Mouse (Mus musculus): ENCODE measurements around the gene Pi4k2a. TPM values are rescaled to one million over a fixed set of nuclear protein-coding genes. Genes with fewer than 3 reads are reported as not detected.

Pi4k2a gene
- 14.5 and 16.9 TPM in 2 replicates for polyA plus RNA-seq (2015; fragmentation: Nextera tagmentation; extraction: Ambion mirVana)

DNA sequence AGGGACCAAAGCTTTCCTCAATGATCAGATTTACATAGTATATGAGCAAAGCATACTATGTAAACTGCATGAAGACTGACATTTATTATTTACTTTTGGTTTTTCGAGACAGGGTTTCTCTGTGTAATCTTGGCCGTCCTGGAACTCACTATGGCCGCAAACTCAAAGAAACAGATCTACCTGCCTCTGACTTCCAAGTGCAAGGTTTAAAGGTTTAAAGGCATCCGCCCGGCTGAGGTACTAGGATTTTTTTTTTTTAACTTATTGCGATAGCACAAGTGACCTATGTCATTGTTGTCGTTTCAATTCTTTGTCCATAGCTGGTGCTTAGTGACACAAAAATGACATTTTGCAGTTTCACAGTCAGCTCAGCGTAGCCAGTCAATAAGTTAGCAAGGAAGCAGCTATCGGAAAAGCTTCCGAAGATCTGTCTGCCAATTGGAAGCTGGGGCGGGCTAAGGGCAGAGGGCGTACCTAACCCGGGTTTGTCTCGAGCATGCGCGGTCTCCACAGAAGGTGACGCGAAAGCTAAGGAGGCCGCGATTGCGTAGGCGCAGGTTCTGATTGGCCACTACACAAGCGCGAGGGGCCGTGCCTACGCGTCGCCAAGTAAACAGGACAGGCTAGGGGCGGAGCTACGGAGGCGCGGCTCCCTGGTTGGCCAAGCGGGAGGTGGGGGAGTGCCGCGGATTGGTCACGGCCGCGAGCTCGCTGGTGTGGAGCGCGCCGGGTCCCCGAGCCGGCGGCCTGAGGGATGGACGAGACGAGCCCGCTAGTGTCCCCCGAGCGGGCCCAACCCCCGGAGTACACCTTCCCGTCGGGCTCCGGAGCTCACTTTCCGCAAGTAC lies at the start of gene Pi4k2a:
Pi4k2a (plus strand) TSS at position 723 of the 848 bp plus-strand sequence.
- no peaks in the 10 kb centered on the region for H3K27me3 ChIP-seq (replicated peaks)
- H3K36me3 ChIP-seq = peaks cover 18% of the 10 kb centered on the region
- peak; percentile 98 for ATAC-seq (ENCODE audit: extremely low read depth, insufficient number of reproducible peaks, low FRiP score, low TSS enrichment)
- peak within 1 kb of the TSS; percentile 91 for H3K9ac ChIP-seq
- no peaks in the 10 kb centered on the region for H3K9me3 ChIP-seq
- peak within 1 kb of the TSS; percentile 96 for H3K4me3 ChIP-seq
- H3K27ac ChIP-seq (replicated peaks) = peak within 1 kb of the TSS; percentile 91
- WGBS = under 1% methylated on average over 55 of the region's 55 CpGs
- peaks cover 30% of the 10 kb centered on the region for H3K4me1 ChIP-seq
- H3K4me2 ChIP-seq = peak within 1 kb of the TSS; percentile 79

DNA sequence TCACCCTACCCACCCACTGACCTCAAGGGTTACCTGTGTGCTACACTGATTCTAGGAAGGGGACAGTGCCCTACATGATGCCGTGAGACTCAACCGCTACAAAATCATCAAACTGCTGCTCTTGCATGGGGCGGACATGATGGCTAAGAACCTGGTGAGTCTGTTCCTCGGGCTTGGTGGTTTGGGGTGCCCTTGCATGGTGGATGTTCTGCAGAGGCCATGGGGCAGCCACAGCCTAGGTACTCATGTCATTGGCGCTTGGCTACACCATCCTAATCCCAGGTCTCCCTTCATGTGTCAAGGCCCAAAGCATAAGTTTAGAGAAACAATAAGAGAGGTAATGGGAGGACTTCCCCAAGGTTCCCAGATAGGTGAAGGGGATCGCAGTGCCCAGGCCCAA lies 46.3 kb upstream of the Pi4k2a start:
- Histone ChIP-seq H3K27me3 (replicated peaks) (peaks cover 20% of the 10 kb centered on the region), H3K36me3 (no peaks in the 10 kb centered on the region), H3K9ac (no peak overlapping the region), H3K4me2 (no peak overlapping the region), H3K4me3 (no peak overlapping the region), H3K27ac (replicated peaks) (no peak overlapping the region), H3K4me1 (peaks cover 9% of the 10 kb centered on the region), H3K9me3 (no peaks in the 10 kb centered on the region)
- no peak for ATAC-seq (ENCODE audit: extremely low read depth, insufficient number of reproducible peaks, low FRiP score, low TSS enrichment)
- 93% methylated on average over 6 of the region's 6 CpGs for WGBS

- Histone ChIP-seq H3K4me2 (peak within 1 kb of the TSS; percentile 65), H3K4me1 (peaks cover 9% of the 10 kb centered on the region), H3K4me3 (peak within 1 kb of the TSS; percentile 48), H3K9ac (peak within 1 kb of the TSS; percentile 66), H3K27ac (replicated peaks) (no peak within 1 kb of the TSS), H3K9me3 (no peaks in the 10 kb centered on the region), H3K27me3 (replicated peaks) (peaks cover 5% of the 10 kb centered on the region), H3K36me3 (no peaks in the 10 kb centered on the region)
- 23% methylated on average over 23 of the region's 23 CpGs for WGBS
- peak; percentile 70; the same call in 1 of the 2 replicates for ATAC-seq (ENCODE audit: extremely low read depth, insufficient number of reproducible peaks, low FRiP score, low TSS enrichment)
These were observed 44.8 kb upstream of the Pi4k2a start, which contains the start of gene Hoga1 for GRCm38 (mm10) chr19:42045269-42046102. Gene Hoga1 (plus strand): TSS chr19:42045610.

DNA sequence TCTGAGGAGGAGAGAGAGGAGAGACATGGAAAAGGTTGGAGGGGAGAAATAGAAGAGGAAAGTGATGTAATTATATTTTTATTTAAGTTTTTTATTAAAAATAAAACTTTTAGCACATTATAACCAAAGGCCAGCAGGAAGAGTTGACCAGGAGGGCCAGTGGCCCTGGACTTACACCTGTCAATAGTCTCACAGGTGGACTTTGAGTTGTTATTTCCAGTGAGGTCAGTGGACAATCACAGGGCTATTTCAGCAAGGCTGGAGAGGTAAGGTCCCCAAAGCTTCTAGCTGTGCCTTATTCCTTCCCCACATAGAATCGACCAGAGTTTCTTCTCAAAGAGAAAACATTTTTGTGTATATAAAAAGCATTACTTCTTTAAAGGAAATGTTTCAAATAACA lies 40.0 kb upstream of the Pi4k2a start:
- WGBS = 69% methylated on average over 1 of the region's 1 CpGs
- H3K9ac ChIP-seq = no peak overlapping the region
- H3K4me3 ChIP-seq = no peak overlapping the region
- H3K9me3 ChIP-seq = no peaks in the 10 kb centered on the region
- H3K27me3 ChIP-seq (replicated peaks) = no peaks in the 10 kb centered on the region
- H3K36me3 ChIP-seq = no peaks in the 10 kb centered on the region
- no peak for ATAC-seq (ENCODE audit: extremely low read depth, insufficient number of reproducible peaks, low FRiP score, low TSS enrichment)
- peaks cover 7% of the 10 kb centered on the region for H3K4me1 ChIP-seq
- no peak overlapping the region for H3K4me2 ChIP-seq
- H3K27ac ChIP-seq (replicated peaks) = no peak overlapping the region

DNA sequence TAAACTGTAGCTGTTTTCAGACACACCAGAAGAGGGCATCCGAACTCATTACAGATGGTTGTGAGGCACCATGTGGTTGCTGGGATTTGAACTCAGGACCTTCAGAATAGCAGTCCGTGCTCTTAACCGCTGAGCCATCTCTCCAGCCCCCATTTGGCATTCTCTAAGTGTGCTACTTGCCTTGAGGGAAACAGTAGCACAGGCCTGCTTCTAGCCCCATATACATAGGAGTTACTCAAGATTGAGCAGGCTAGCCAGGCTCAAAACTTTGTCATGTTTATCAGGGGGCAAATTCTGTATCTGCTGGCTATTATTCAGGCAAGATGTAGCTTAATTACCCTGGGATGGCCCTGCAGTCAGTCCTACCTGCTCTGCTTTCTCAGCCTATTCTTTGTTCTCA lies 38.9 kb upstream of the Pi4k2a start:
- Histone ChIP-seq H3K27ac (replicated peaks) (no peak overlapping the region), H3K36me3 (no peaks in the 10 kb centered on the region), H3K4me1 (no peaks in the 10 kb centered on the region), H3K4me2 (no peak overlapping the region), H3K27me3 (replicated peaks) (no peaks in the 10 kb centered on the region), H3K9me3 (no peaks in the 10 kb centered on the region), H3K9ac (no peak overlapping the region), H3K4me3 (no peak overlapping the region)
- 78% methylated on average over 3 of the region's 3 CpGs for WGBS
- ATAC-seq (ENCODE audit: extremely low read depth, insufficient number of reproducible peaks, low FRiP score, low TSS enrichment) = no peak

DNA sequence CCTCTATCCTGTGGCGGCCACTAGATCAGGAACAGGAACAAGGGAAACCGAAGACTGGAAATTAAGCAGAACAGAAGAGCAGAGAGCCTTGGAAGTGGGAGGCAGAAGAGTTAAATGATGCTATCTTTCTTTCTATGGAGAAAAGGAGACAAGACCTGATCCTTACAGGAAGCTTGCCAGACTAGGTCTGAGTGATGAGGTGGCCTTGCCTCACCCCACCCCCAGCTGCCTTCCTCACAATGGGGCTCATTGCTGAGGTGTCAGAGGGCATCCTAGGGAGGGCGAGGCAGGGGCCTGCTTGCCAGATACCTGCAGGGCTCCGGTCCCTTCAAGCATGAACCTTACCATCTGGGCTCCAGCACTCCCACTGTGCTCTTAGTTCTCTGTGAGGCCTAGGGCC lies 38.3 kb upstream of the Pi4k2a start, which contains the start of gene 4933411K16Rik:
4933411K16Rik (plus strand) TSS at position 301 of the 400 bp plus-strand sequence.
- H3K9me3 ChIP-seq = no peaks in the 10 kb centered on the region
- H3K4me2 ChIP-seq = no peak within 1 kb of the TSS
- no peaks in the 10 kb centered on the region for H3K36me3 ChIP-seq
- 66% methylated on average over 4 of the region's 4 CpGs for WGBS
- ATAC-seq (ENCODE audit: extremely low read depth, insufficient number of reproducible peaks, low FRiP score, low TSS enrichment) = no peak
- H3K4me3 ChIP-seq = no peak within 1 kb of the TSS
- H3K9ac ChIP-seq = no peak within 1 kb of the TSS
- no peak within 1 kb of the TSS for H3K27ac ChIP-seq (replicated peaks)
- no peaks in the 10 kb centered on the region for H3K4me1 ChIP-seq
- H3K27me3 ChIP-seq (replicated peaks) = no peaks in the 10 kb centered on the region

DNA sequence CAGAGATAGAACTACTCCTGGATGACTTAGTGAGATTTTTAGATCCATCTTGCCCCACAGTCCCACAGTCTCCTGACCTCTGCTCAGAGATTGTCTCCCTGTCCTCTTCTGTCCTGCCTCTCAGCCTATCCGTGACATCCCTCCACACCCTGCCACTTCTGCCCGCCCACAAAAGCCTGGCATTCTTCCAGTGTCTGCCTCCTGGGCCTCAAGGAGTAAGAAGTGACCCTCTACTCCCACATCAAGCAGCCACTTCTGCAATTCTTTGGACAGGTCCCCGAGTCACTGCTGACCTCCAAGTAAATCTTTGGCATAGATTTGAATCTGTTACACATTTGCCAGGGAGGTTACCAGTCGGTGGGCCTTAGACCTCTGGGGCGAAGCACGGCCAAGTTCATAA lies 36.0 kb upstream of the Pi4k2a start:
- Histone ChIP-seq H3K9me3 (no peaks in the 10 kb centered on the region), H3K4me3 (no peak overlapping the region), H3K9ac (no peak overlapping the region), H3K36me3 (no peaks in the 10 kb centered on the region), H3K4me1 (no peaks in the 10 kb centered on the region), H3K27me3 (replicated peaks) (no peaks in the 10 kb centered on the region), H3K27ac (replicated peaks) (no peak overlapping the region), H3K4me2 (no peak overlapping the region)
- ATAC-seq (ENCODE audit: extremely low read depth, insufficient number of reproducible peaks, low FRiP score, low TSS enrichment) = no peak
- 58% methylated on average over 6 of the region's 6 CpGs for WGBS

DNA sequence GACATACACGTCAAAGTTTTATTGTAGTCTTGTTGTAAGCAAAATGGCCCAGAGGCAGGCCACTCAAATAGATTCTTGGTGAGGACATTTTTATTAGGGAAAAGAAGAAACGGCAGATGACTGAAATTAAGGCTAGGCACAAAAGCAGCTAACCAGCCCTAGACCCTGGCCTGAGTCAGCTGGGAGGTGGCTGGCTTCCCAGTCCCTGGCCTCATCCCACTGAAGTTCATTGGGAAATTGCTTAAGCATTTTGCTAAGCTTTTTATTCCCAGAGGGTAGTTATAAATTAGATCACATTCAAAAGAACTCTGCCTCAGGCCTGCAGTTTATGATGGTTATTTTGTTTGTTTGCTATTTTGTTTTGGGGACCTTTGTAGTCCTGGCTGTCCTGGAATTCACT lies 34.4 kb upstream of the Pi4k2a start:
- Histone ChIP-seq H3K4me2 (no peak overlapping the region), H3K27me3 (replicated peaks) (no peaks in the 10 kb centered on the region), H3K4me1 (no peaks in the 10 kb centered on the region), H3K9me3 (no peaks in the 10 kb centered on the region), H3K4me3 (no peak overlapping the region), H3K27ac (replicated peaks) (no peak overlapping the region), H3K36me3 (no peaks in the 10 kb centered on the region), H3K9ac (no peak overlapping the region)
- 72% methylated on average over 2 of the region's 2 CpGs for WGBS
- no peak for ATAC-seq (ENCODE audit: extremely low read depth, insufficient number of reproducible peaks, low FRiP score, low TSS enrichment)

GRCm38 (mm10) chr19:42056719-42057409 lies 33.4 kb upstream of the Pi4k2a start:
- Histone ChIP-seq H3K9ac (no peak overlapping the region), H3K36me3 (no peaks in the 10 kb centered on the region), H3K27me3 (replicated peaks) (no peaks in the 10 kb centered on the region), H3K4me1 (no peaks in the 10 kb centered on the region), H3K9me3 (no peaks in the 10 kb centered on the region), H3K4me2 (no peak overlapping the region), H3K4me3 (no peak overlapping the region), H3K27ac (replicated peaks) (no peak overlapping the region)
- 71% methylated on average over 6 of the region's 6 CpGs for WGBS
- ATAC-seq (ENCODE audit: extremely low read depth, insufficient number of reproducible peaks, low FRiP score, low TSS enrichment) = no peak

GRCm38 (mm10) chr19:42058426-42058825 lies 31.8 kb upstream of the Pi4k2a start:
- H3K4me1 ChIP-seq = no peaks in the 10 kb centered on the region
- no peaks in the 10 kb centered on the region for H3K36me3 ChIP-seq
- no peak overlapping the region for H3K4me3 ChIP-seq
- H3K4me2 ChIP-seq = no peak overlapping the region
- H3K27me3 ChIP-seq (replicated peaks) = no peaks in the 10 kb centered on the region
- WGBS = 65% methylated on average over 7 of the region's 7 CpGs
- H3K9me3 ChIP-seq = no peaks in the 10 kb centered on the region
- no peak overlapping the region for H3K27ac ChIP-seq (replicated peaks)
- no peak for ATAC-seq (ENCODE audit: extremely low read depth, insufficient number of reproducible peaks, low FRiP score, low TSS enrichment)
- no peak overlapping the region for H3K9ac ChIP-seq

GRCm38 (mm10) chr19:42061443-42061842 lies 28.8 kb upstream of the Pi4k2a start:
- 80% methylated on average over 7 of the region's 7 CpGs for WGBS
- H3K27me3 ChIP-seq (replicated peaks) = no peaks in the 10 kb centered on the region

More at GRCm38 (mm10) chr19:42061443-42061842, 28.8 kb upstream of the Pi4k2a start:
- no peak overlapping the region for H3K27ac ChIP-seq (replicated peaks)
- no peak for ATAC-seq (ENCODE audit: extremely low read depth, insufficient number of reproducible peaks, low FRiP score, low TSS enrichment)
- H3K9ac ChIP-seq = no peak overlapping the region
- H3K4me1 ChIP-seq = no peaks in the 10 kb centered on the region
- no peak overlapping the region for H3K4me2 ChIP-seq
- no peak overlapping the region for H3K4me3 ChIP-seq
- H3K36me3 ChIP-seq = no peaks in the 10 kb centered on the region
- no peaks in the 10 kb centered on the region for H3K9me3 ChIP-seq

Data from heart, embryonic 13.5 days (tissue).